Mouse (Mus musculus) MEL (cell line): ENCODE results near the gene Drd1.

Experiments
- CTCF ChIP-seq, 3 experiments: IDR thresholded peaks in 2 of 3; conservative IDR thresholded peaks in 1 of 3; 2 replicates each; pipeline ENCODE4 v1.5.1; 2011 to 2012; ENCODE audit warnings: low read length in 3 of 3, low read depth in 2 of 3, mild to moderate bottlenecking in 2 of 3, improper control_type of control experiment in 1 of 3, inconsistent platforms in 1 of 3, mixed read lengths in 1 of 3, moderate library complexity in 1 of 3; ENCODE audit not compliant: control insufficient read depth in 1 of 3, insufficient read depth in 1 of 3, poor library complexity in 1 of 3, severe bottlenecking in 1 of 3
- EP300 ChIP-seq, 2 experiments: IDR thresholded peaks; 2 replicates each; pipeline ENCODE4 v1.6.1; 2011; ENCODE audit warnings: improper control_type of control experiment in 2 of 2, low read length in 2 of 2, low read depth in 1 of 2, mild to moderate bottlenecking in 1 of 2
- GATA1 ChIP-seq: IDR thresholded peaks from 2 replicates; pipeline ENCODE4 v1.6.1; 2011; ENCODE audit warnings: low read depth, low read length, improper control_type of control experiment
- POLR2A ChIP-seq, 2 experiments: IDR thresholded peaks; 2 replicates each; pipeline ENCODE4 v1.6.1; 2011 to 2012; ENCODE audit warnings: low read length in 2 of 2, mild to moderate bottlenecking in 2 of 2, control low read depth in 1 of 2, improper control_type of control experiment in 1 of 2, low read depth in 1 of 2, moderate library complexity in 1 of 2; ENCODE audit not compliant: control insufficient read depth in 1 of 2, insufficient read depth in 1 of 2, poor library complexity in 1 of 2
- POLR2AphosphoS5 ChIP-seq: IDR thresholded peaks from 2 replicates; pipeline ENCODE4 v1.6.1; 2012; ENCODE audit warnings: low read depth, borderline replicate concordance, mild to moderate bottlenecking, inconsistent platforms, low read length, moderate library complexity, mixed read lengths
- USF1 ChIP-seq: IDR thresholded peaks from 2 replicates; pipeline ENCODE4 v1.6.1; 2014; ENCODE audit warnings: low read depth, mild to moderate bottlenecking, inconsistent platforms, low read length, improper control_type of control experiment, moderate library complexity
- ZC3H11A ChIP-seq: IDR thresholded peaks from 2 replicates; pipeline ENCODE4 v1.6.1; 2012; ENCODE audit warnings: low read depth, mild to moderate bottlenecking, inconsistent platforms, low read length, improper control_type of control experiment

DNA sequence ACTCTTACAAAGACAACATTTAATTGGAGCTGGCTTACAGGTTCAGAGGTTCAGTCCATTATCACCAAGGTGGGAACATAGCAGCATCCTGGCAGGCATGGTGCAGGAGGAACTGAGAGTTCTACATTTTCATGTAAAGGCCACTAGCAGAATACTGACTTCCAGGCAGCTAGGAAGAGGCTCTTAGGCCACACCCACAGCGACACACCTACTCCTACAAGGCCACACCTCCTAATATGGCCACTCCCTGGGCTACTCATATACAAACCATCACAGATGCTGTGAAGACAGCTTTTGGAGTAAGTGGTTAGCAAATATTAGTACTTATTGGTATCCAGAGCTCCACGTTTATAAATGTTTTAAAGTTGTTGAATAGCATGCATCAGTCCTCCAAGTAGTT, 19.9 kb upstream of the Drd1 start:
- TF ChIP-seq EP300 (IDR thresholded peaks at IDR 0.05; ENCODE audit: low read depth in 1 of 2, low read length in 2 of 2) (no peak), USF1 (no peak), ZC3H11A (no peak), GATA1 (no peak), CTCF (IDR thresholded peaks at IDR 0.05 in 2 of 3, conservative IDR thresholded peaks at IDR 0.05 in 1 of 3; ENCODE audit: control insufficient read depth in 1 of 3, insufficient read depth in 1 of 3, low read depth in 2 of 3, low read length in 3 of 3, poor library complexity in 1 of 3, severe bottlenecking in 1 of 3) (no peak), POLR2A (IDR thresholded peaks at IDR 0.05; ENCODE audit: control insufficient read depth in 1 of 2, insufficient read depth in 1 of 2, low read depth in 1 of 2, low read length in 2 of 2, poor library complexity in 1 of 2) (no peak), POLR2AphosphoS5 (no peak)
